Mouse (Mus musculus) kidney, embryonic 14.5 days (tissue): ENCODE measurements around the gene Pofut2. TPM values are rescaled to one million over a fixed set of nuclear protein-coding genes. Genes with fewer than 3 reads are reported as not detected.

ENCODE experiments used
- polyA plus RNA-seq: library from polyadenylated mRNA; unstranded; fragments of >200 nt; fragmentation: Nextera tagmentation; extraction: Ambion mirVana; gene quantifications from 2 replicates; pipeline ENCODE4 v1.2.1, GENCODE M21; 2014

Pofut2 gene
- polyA plus RNA-seq, 1 experiment from 2014 or later = 112 TPM

Other genes starting within 250 kb of the Pofut2 start
- 34.1 and 40.9 TPM in 2 replicates for gene Slc19a1, start 227.0 kb upstream of the Pofut2 start, polyA plus RNA-seq
- gene Col18a1, start 92.7 kb upstream of the Pofut2 start, polyA plus RNA-seq = 78.6 and 140 TPM in 2 replicates
- 5.1 and 7.3 TPM in 2 replicates for gene Adarb1, start 159.1 kb downstream of the Pofut2 start, polyA plus RNA-seq